Mouse (Mus musculus): ENCODE data around the gene Gas2l1.

GRCm38 (mm10) chr11:5075760-5076159 lies 10.6 kb upstream of the Gas2l1 start:
- no peak for TF ChIP-seq MYC (IDR thresholded peaks at IDR 0.05; ENCODE audit: low read depth, low read length)
- no peak for TF ChIP-seq MAFK (IDR thresholded peaks at IDR 0.05; ENCODE audit: borderline replicate concordance, low read depth, low read length)
- no peak for TF ChIP-seq MAZ (IDR thresholded peaks at IDR 0.05; ENCODE audit: low read depth, low read length)
- no peak for TF ChIP-seq GATA1 (IDR thresholded peaks at IDR 0.05; ENCODE audit: low read depth, low read length)
